ENCODE assay signal across 25 mouse cellular contexts in genomic region chr1:12583012-12583411, GRCm38 (mm10).
DNase-seq lines count a peak whose midpoint lies in the region; ATAC-seq lines count a peak whose summit lies in the region.
"Had no signal": no experiment of that assay in that cellular context is flagged by ENCODE, and none has a peak within 500 bp of the region (broad histone marks: within the 10 kb centered on the region; RNA-seq: fewer than 3 reads in every experiment).

No protein-coding gene starts in this region.

- no peaks in the 10 kb centered on the region for H3K27me3 ChIP-seq in kidney, embryonic 14.5 days (ENCODE audit: control insufficient read depth, insufficient read depth, low read length)
- no peaks in the 10 kb centered on the region for H3K27me3 ChIP-seq in kidney, embryonic 16.5 days (ENCODE audit: insufficient read depth, low read length)
- H3K27me3 ChIP-seq: CH12.LX; embryonic facial prominence, embryonic 12.5 days; forebrain, embryonic 13.5 days; forebrain, embryonic 15.5 days; Patski had no signal

- H3K4me3 ChIP-seq in kidney, embryonic 14.5 days (ENCODE audit: low read length), result no peak overlapping the region
- no peak overlapping the region for H3K4me3 ChIP-seq in kidney, embryonic 16.5 days (ENCODE audit: low read length)
- H3K4me3 ChIP-seq: embryonic facial prominence, embryonic 10.5 days; embryonic facial prominence, embryonic 12.5 days; forebrain, embryonic 13.5 days; forebrain, embryonic 15.5 days had no signal

- peak; percentile 50; the same call in 1 of the 2 replicates for ATAC-seq in kidney, embryonic 14.5 days (ENCODE audit: low FRiP score, low TSS enrichment)
- peak; percentile 39; the same call in 1 of the 2 replicates for ATAC-seq in kidney, embryonic 16.5 days (ENCODE audit: low FRiP score, low TSS enrichment)
- ATAC-seq: activated CD4-positive, CD25-positive, alpha-beta regulatory T cell, adult 4 months; CD4-positive, CD25-positive, alpha-beta regulatory T cell, adult 4 months; forebrain, embryonic 13.5 days; forebrain, embryonic 15.5 days; forebrain, postnatal 0 days; Patski had no signal

- WGBS in kidney, embryonic 14.5 days, result 35% methylated on average over 3 of the region's 3 CpGs
- 36% methylated on average over 3 of the region's 3 CpGs for WGBS in kidney, embryonic 16.5 days

- no peaks in the 10 kb centered on the region; the same call in 1 of the 2 replicates for H3K4me1 ChIP-seq in kidney, embryonic 14.5 days (ENCODE audit: control insufficient read depth, insufficient read depth, low read length)
- H3K4me1 ChIP-seq in kidney, embryonic 16.5 days (ENCODE audit: insufficient read depth, low read length), result no peaks in the 10 kb centered on the region
- H3K4me1 ChIP-seq: embryonic facial prominence, embryonic 12.5 days; forebrain, embryonic 13.5 days; forebrain, embryonic 15.5 days had no signal

- H3K4me2 ChIP-seq in kidney, embryonic 14.5 days (replicated peaks; ENCODE audit: low read depth, low read length), result no peak overlapping the region
- no peak overlapping the region for H3K4me2 ChIP-seq in kidney, embryonic 16.5 days (replicated peaks; ENCODE audit: low read depth, low read length)
- H3K4me2 ChIP-seq: embryonic facial prominence, embryonic 12.5 days; forebrain, embryonic 13.5 days; forebrain, embryonic 15.5 days had no signal

- no peak overlapping the region; the same call in 1 of the 2 replicates for H3K27ac ChIP-seq in kidney, embryonic 14.5 days (ENCODE audit: low read depth, low read length)
- no peak overlapping the region for H3K27ac ChIP-seq in kidney, embryonic 16.5 days (ENCODE audit: low read length)
- H3K27ac ChIP-seq: embryonic facial prominence, embryonic 10.5 days; embryonic facial prominence, embryonic 12.5 days; forebrain, embryonic 13.5 days; forebrain, embryonic 15.5 days had no signal

- no peaks in the 10 kb centered on the region for H3K9me3 ChIP-seq in kidney, embryonic 14.5 days (ENCODE audit: control insufficient read depth, low read length)
- no peaks in the 10 kb centered on the region for H3K9me3 ChIP-seq in kidney, embryonic 16.5 days (ENCODE audit: low read length)
- H3K9me3 ChIP-seq: embryonic facial prominence, embryonic 10.5 days; embryonic facial prominence, embryonic 12.5 days; forebrain, embryonic 13.5 days; forebrain, embryonic 15.5 days; G1E had no signal

- peak; percentile 8 for DNase-seq in embryo, embryonic 10 days (ENCODE audit: low spot score)
- no peak for DNase-seq in embryo, embryonic 11 days
- no peak for DNase-seq in kidney, postnatal 14 days
- DNase-seq in kidney, postnatal 10 days, result no peak
- DNase-seq: adrenal gland, adult 8-10 months; adrenal gland, postnatal 14 days; adrenal gland, postnatal 36 days; B cell, adult 2 months; cerebellum, adult 11-12 months; cerebellum, adult 2 months; cerebellum, adult 9-10 months; cerebellum, postnatal 10 days; cerebellum, postnatal 25 days; forebrain, postnatal 0 days had no signal

- H3K9ac ChIP-seq in kidney, embryonic 14.5 days (ENCODE audit: low read depth, low read length), result no peak overlapping the region
- no peak overlapping the region for H3K9ac ChIP-seq in kidney, embryonic 16.5 days (replicated peaks; ENCODE audit: low read length)
- H3K9ac ChIP-seq: embryonic facial prominence, embryonic 12.5 days; forebrain, embryonic 13.5 days; forebrain, embryonic 15.5 days; forebrain, postnatal 0 days had no signal

- no peaks in the 10 kb centered on the region for H3K36me3 ChIP-seq in kidney, embryonic 14.5 days (ENCODE audit: control insufficient read depth, insufficient read depth, low read length)
- no peaks in the 10 kb centered on the region for H3K36me3 ChIP-seq in kidney, embryonic 16.5 days (ENCODE audit: insufficient read depth, low read length)
- H3K36me3 ChIP-seq: embryonic facial prominence, embryonic 10.5 days; embryonic facial prominence, embryonic 12.5 days; forebrain, embryonic 15.5 days; G1E had no signal
